Mouse (Mus musculus) embryonic facial prominence, embryonic 11.5 days (tissue): ENCODE measurements at regions not wholly inside any gene's neighbourhood (a gene's known extent, or its start where the extent isn't known, plus 50 kb on each side); places are given as distances from the start of the nearest gene placed in this dataset.
A peak's percentile ranks its signal among the peaks of the same experiment; 100 is the strongest.

Source experiments
- ATAC-seq: fragments of 200-750 bp; cut with Nextera tagmentation; replicated peaks from 2 replicates; pipeline ENCODE4 v1.8.0; 2017; ENCODE audit warnings: low read depth; ENCODE audit not compliant: insufficient number of reproducible peaks, low FRiP score, low TSS enrichment
- DNase-seq: peaks from one replicate; pipeline ENCODE4 v3.0.0-alpha.2; 2015; ENCODE audit warnings: low spot score
- H3K27ac ChIP-seq: fragments of 300-500 bp; sonication (generic); replicated peaks from 2 replicates; pipeline ENCODE4 v1.5.1; 2014; ENCODE audit warnings: mild to moderate bottlenecking, low read depth, low read length, control low read depth
- H3K27me3 ChIP-seq: fragments of 300-500 bp; sonication (generic); 2 replicates; pipeline ENCODE4 v1.6.1; 2014; ENCODE audit warnings: mild to moderate bottlenecking, low read length, moderate library complexity, mixed read lengths; ENCODE audit not compliant: control insufficient read depth, insufficient read depth
- H3K36me3 ChIP-seq: fragments of 300-500 bp; sonication (generic); replicated peaks from 2 replicates; pipeline ENCODE4 v1.6.1; 2014; ENCODE audit warnings: low read depth, mild to moderate bottlenecking, low read length, moderate library complexity, mixed read lengths; ENCODE audit not compliant: control insufficient read depth, insufficient read depth
- H3K4me1 ChIP-seq: fragments of 300-500 bp; sonication (generic); 2 replicates; pipeline ENCODE4 v1.6.1; 2014; ENCODE audit warnings: low read length, mixed read lengths; ENCODE audit not compliant: control insufficient read depth, insufficient read depth
- H3K4me2 ChIP-seq: fragments of 300-500 bp; sonication (generic); 2 replicates; pipeline ENCODE4 v1.6.1; 2014; ENCODE audit warnings: low read depth, mild to moderate bottlenecking, control low read depth, low read length, moderate library complexity
- H3K4me3 ChIP-seq: fragments of 300-500 bp; sonication (generic); 2 replicates; pipeline ENCODE4 v1.5.1; 2014; ENCODE audit warnings: low read depth, low read length, control low read depth
- H3K9ac ChIP-seq: fragments of 300-500 bp; sonication (generic); replicated peaks from 2 replicates; pipeline ENCODE4 v1.6.1; 2014; ENCODE audit warnings: mild to moderate bottlenecking, control low read depth, low read length
- H3K9me3 ChIP-seq: fragments of 300-500 bp; sonication (generic); replicated peaks from 2 replicates; pipeline ENCODE4 v1.6.1; 2016; ENCODE audit warnings: mild to moderate bottlenecking, low read length, inconsistent platforms, mixed read lengths; ENCODE audit not compliant: control insufficient read depth
- WGBS: fragments of 180-500 bp; shearing (Covaris S2); extraction: QIAGEN DNeasy Blood & Tissue Kit; methylation state at CpG from one replicate; pipeline ENCODE4 v1.1.7; 2014; 5-methylcytosine and 5-hydroxymethylcytosine counted together

DNA sequence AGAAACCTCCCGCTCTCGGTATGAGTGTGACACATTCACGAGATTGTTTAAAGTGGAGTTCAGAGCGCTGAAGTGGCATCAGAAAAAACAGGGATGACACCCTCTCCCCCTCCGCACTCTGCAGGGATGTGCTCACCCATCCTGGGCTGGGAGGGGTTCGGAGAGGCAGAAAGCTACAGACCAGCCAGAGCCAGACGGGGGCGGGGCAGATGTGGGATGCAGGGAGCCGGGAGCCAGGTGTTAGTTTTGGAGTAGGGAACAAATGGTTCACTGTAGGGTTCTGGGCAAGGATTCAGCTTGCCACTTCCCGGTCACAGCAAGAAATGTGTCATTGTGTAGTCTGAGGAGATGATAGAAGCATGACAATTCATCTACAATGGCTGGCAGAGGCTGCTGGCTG, 442.8 kb downstream of the Matn1 start:
- no peak overlapping the region for H3K9ac ChIP-seq
- no peak overlapping the region for H3K4me3 ChIP-seq
- H3K4me1 ChIP-seq: no peaks in the 10 kb centered on the region; the same call in 1 of the 2 replicates
- DNase-seq (no peak), ATAC-seq (no peak)
- no peaks in the 10 kb centered on the region for H3K27me3 ChIP-seq
- no peaks in the 10 kb centered on the region for H3K36me3 ChIP-seq
- no peaks in the 10 kb centered on the region for H3K9me3 ChIP-seq
- 86% methylated on average over 10 of the region's 10 CpGs for WGBS
- H3K27ac ChIP-seq: no peak overlapping the region
- no peak overlapping the region for H3K4me2 ChIP-seq

DNA sequence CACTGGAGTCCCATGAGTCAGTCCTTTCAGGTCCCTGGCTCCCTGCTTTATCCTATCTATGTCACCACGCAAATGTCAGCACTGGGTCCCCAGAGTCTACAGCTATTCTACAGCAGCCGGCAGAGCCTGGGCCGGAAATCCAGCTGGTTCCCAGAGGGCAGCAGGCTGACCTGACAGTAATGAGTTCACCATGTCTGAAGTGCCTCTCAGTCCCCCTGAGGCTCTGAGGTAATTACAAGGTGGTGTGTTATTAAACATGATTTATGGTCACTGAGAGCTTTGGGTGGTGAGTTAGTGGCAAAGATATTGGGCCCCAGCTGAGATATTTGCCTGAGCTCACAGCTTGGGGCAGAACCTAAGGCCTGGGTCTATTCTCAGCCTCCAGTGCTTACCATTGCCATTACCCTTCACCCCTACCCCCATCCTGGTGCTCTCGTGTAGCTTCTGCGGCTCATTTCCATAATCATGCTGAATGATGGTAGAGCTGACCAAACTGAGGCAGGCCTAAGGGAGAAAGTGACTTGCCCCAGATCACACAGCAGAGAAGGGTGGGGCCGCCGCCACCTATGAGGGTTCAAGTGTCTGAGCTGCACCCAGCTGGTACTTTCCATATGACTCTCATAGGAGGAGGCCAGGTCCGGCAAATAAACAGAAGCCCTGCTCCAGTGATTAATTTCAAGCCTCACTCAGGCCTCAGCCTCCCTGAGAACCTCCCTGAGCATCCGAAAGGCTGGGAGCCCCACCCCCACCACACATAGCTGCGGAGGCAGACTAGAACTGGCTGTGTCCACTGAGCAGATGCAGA, 446.8 kb downstream of the Ptpru start:
- no peak overlapping the region for H3K27ac ChIP-seq
- no peak overlapping the region for H3K4me2 ChIP-seq

DNA sequence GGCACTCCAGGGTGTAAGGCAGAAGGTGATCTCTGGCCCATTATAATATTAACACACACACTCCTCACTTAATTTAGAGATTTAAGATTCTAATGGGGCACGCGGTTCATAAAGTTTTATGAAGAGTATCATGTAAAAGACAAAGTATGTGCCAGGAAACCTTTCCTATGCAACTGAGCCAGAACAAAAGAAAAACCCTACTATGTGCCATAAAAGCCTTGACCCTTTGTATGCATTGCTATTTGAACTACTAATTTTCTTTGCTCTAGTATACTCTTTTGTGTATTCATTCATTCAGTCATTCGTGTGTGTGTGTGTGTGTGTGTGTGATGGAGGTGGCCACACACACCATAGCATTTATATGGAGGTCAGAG, 446.2 kb downstream of the Ptpru start:
- no peak overlapping the region for H3K27ac ChIP-seq
- WGBS: 91% methylated on average over 3 of the region's 3 CpGs
- ATAC-seq: no peak

More for the DNA sequence above, 446.8 kb downstream of the Ptpru start:
- Histone ChIP-seq H3K36me3 (no peaks in the 10 kb centered on the region), H3K9me3 (no peaks in the 10 kb centered on the region), H3K4me3 (no peak overlapping the region), H3K27me3 (no peaks in the 10 kb centered on the region), H3K9ac (no peak overlapping the region), H3K4me1 (no peaks in the 10 kb centered on the region)
- 46% methylated on average over 10 of the region's 10 CpGs for WGBS
- ATAC-seq (peak; percentile 56; the same call in 1 of the 2 replicates), DNase-seq (peak; percentile 43)

DNA sequence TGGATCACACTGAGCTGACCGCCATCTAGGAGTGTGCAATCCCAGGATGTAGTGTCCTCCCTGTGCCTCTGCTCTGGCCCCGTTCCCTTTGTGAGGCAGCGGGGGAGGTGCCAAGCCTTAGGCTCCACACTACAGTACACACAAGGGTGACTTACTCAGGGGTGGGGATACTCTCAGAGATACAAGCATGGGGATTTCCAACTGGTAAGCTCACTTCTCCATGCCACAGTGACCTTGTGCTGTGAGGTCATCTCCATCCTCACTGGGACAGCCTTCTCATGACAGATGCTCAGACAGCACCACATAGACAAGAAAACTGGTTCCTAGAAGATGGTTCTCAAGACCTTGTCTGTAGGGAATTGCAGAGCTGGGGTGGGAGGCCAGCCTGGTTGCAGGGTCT, 445.6 kb downstream of the Ptpru start:
- H3K36me3 ChIP-seq: no peaks in the 10 kb centered on the region
- no peak overlapping the region for H3K4me2 ChIP-seq
- H3K4me1 ChIP-seq: no peaks in the 10 kb centered on the region
- ATAC-seq (no peak), DNase-seq (no peak)
- no peak overlapping the region for H3K27ac ChIP-seq
- H3K9ac ChIP-seq: no peak overlapping the region
- WGBS: 86% methylated on average over 3 of the region's 3 CpGs
- no peaks in the 10 kb centered on the region for H3K9me3 ChIP-seq
- no peak overlapping the region for H3K4me3 ChIP-seq
- H3K27me3 ChIP-seq: no peaks in the 10 kb centered on the region

More for the DNA sequence above, 446.2 kb downstream of the Ptpru start:
- H3K4me3 ChIP-seq: no peak overlapping the region
- no peak for DNase-seq
- H3K9me3 ChIP-seq: no peaks in the 10 kb centered on the region
- no peaks in the 10 kb centered on the region for H3K27me3 ChIP-seq
- H3K9ac ChIP-seq: no peak overlapping the region
- no peak overlapping the region for H3K4me2 ChIP-seq
- H3K36me3 ChIP-seq: no peaks in the 10 kb centered on the region
- H3K4me1 ChIP-seq: no peaks in the 10 kb centered on the region

DNA sequence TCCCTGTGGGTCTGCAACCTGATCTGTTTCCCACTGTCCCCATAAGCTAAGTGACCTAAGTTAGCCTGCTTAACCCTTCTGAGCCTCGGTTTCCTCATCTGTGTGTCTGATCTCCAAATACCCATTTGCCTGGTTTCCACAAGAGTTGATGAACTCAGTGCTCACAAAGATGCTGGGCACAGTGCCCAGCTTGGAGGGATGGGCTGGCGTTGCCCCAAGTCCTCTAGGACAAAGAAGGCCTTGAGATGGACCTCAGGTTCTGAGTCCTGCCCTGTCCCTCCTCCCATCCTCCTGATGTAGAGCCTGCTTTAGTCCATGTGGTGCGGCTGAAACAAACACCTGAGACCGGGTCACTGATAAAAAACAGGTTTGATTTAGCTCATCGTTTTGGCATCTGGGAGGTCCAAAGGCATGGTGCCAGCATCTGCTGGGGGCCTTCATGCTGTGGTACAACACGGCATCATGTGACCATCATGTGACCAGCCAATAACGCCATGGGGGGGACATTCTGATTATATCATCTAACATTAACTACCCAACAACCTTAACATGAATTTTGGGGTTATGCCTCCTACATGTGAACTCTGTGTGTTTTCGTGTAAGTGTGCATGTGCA, 441.8 kb downstream of the Ptpru start:
- no peak for DNase-seq

DNA sequence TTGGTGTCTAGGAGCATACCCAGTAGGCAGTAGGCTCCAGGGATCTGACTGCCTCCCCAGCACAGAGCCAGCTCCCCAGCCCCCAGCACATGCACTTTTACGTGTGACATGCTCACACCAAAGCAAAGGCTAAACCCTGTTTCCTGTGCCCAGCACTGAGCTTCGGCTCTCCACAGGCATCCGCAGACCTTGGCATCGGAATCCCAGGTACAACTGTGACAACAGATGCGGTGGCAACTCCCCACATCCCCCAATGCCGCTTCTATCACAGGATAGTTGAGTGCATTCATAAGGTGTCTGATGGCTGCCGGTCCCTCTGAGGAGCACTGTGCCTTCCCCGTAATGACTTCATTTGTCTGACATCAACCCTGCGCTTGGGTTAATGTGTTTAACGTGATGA, 440.9 kb downstream of the Ptpru start:
- Histone ChIP-seq H3K27me3 (no peaks in the 10 kb centered on the region), H3K36me3 (no peaks in the 10 kb centered on the region), H3K9ac (no peak overlapping the region), H3K27ac (no peak overlapping the region), H3K4me3 (no peak overlapping the region), H3K4me2 (no peak overlapping the region), H3K9me3 (no peaks in the 10 kb centered on the region), H3K4me1 (no peaks in the 10 kb centered on the region)
- DNase-seq: no peak
- WGBS: 86% methylated on average over 10 of the region's 10 CpGs
- ATAC-seq: no peak

More for the DNA sequence above, 441.8 kb downstream of the Ptpru start:
- H3K27ac ChIP-seq: no peak overlapping the region
- no peak overlapping the region for H3K9ac ChIP-seq
- 87% methylated on average over 8 of the region's 8 CpGs for WGBS
- H3K9me3 ChIP-seq: no peaks in the 10 kb centered on the region
- no peak for ATAC-seq
- no peak overlapping the region for H3K4me2 ChIP-seq
- H3K27me3 ChIP-seq: no peaks in the 10 kb centered on the region
- H3K4me1 ChIP-seq: no peaks in the 10 kb centered on the region
- H3K4me3 ChIP-seq: no peak overlapping the region
- no peaks in the 10 kb centered on the region for H3K36me3 ChIP-seq

- peak; percentile 61 for DNase-seq
- WGBS: 23% methylated on average over 11 of the region's 11 CpGs
- Histone ChIP-seq H3K27me3 (no peaks in the 10 kb centered on the region), H3K9ac (no peak overlapping the region), H3K4me2 (no peak overlapping the region), H3K27ac (no peak overlapping the region), H3K9me3 (no peaks in the 10 kb centered on the region), H3K4me1 (no peaks in the 10 kb centered on the region), H3K4me3 (no peak overlapping the region), H3K36me3 (no peaks in the 10 kb centered on the region)
- no peak for ATAC-seq
Observed at GRCm38 (mm10) chr4:131400756-131401155, 437.3 kb downstream of the Ptpru start.

DNA sequence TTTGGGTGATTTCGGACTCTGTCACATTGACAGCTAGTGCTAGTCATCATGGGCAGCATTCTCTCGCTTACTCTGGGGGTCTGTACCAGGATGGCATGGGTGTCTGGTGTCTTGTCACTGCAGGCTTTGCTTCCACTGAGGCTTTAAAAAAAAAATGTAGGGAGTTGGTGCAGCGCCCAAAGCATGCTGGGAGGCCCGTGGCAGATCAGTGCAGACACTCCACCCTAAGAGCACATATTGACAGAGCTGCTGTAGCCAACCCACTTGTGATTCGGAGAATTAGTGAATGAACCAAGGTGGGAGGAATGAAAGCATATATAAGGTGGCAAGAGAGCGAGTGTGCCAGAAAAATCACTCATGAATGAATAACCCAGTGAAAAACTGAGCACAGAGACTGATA, 436.8 kb downstream of the Ptpru start:
- H3K4me3 ChIP-seq: no peak overlapping the region
- H3K9me3 ChIP-seq: no peaks in the 10 kb centered on the region
- H3K4me2 ChIP-seq: no peak overlapping the region
- H3K4me1 ChIP-seq: no peaks in the 10 kb centered on the region
- H3K27me3 ChIP-seq: no peaks in the 10 kb centered on the region
- DNase-seq (no peak), ATAC-seq (no peak)
- H3K9ac ChIP-seq: no peak overlapping the region
- no peaks in the 10 kb centered on the region for H3K36me3 ChIP-seq
- H3K27ac ChIP-seq: no peak overlapping the region
- 88% methylated on average over 6 of the region's 6 CpGs for WGBS
